ENCODE assay signal across 22 mouse cellular contexts in the genomic region with DNA sequence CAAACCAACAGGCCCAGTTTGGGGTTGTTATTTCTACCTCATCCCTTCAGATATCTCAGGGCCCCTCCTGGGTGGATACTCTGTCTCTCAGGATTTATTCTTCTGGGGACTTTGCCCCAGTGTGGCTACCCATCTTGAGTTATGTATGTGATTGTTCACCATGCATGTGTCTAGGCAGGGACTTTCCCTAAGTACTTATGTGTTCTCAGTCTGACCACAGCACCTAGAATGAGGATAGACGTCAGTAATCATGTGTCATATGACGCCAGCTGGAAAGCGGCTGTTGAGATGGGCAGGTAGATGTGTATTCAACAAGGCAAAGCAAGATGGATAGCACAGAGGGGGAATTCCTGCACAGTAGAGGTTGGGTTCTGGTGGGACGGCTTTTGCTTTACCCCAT.
"Had no signal": no experiment of that assay in that cellular context is flagged by ENCODE, and none has a peak within 500 bp of the region (broad histone marks: within the 10 kb centered on the region; RNA-seq: fewer than 3 reads in every experiment).

No protein-coding gene starts in this region.

- H3K36me3 ChIP-seq: lung, embryonic 15.5 days; midbrain, embryonic 10.5 days; midbrain, embryonic 12.5 days; neural tube, embryonic 13.5 days; neural tube, embryonic 15.5 days had no signal

- ATAC-seq: liver, postnatal 0 days; lung, postnatal 0 days; midbrain, embryonic 16.5 days had no signal

- H3K4me3 ChIP-seq: lung, embryonic 15.5 days; midbrain, embryonic 10.5 days; midbrain, embryonic 12.5 days; myocyte; neural tube, embryonic 13.5 days; neural tube, embryonic 15.5 days had no signal

- DNase-seq: liver, postnatal 0 days; lung, adult 2 months; lung, postnatal 14 days; lung, postnatal 36 days; midbrain, embryonic 14.5 days; retina, postnatal 1 day; right cerebral cortex, adult 18-20 months; right cerebral cortex, postnatal 25 days; right cerebral cortex, postnatal 4 days; spleen, adult 18-20 months; thymus, adult 18-20 months; thymus, postnatal 14 days; thymus, postnatal 36 days had no signal

- H3K27me3 ChIP-seq: lung, embryonic 15.5 days; midbrain, embryonic 12.5 days; neural tube, embryonic 13.5 days; neural tube, embryonic 15.5 days had no signal

- H3K4me1 ChIP-seq: midbrain, embryonic 10.5 days; midbrain, embryonic 12.5 days; neural tube, embryonic 13.5 days; neural tube, embryonic 15.5 days had no signal

- H3K27ac ChIP-seq: lung, embryonic 15.5 days; macrophage; midbrain, embryonic 10.5 days; midbrain, embryonic 12.5 days; neural tube, embryonic 13.5 days; neural tube, embryonic 15.5 days had no signal
